Mouse (Mus musculus): ENCODE measurements around the gene Cyp2c23. TPM values are rescaled to one million over a fixed set of nuclear protein-coding genes. Genes with fewer than 3 reads are reported as not detected.

The Cyp2c23 gene
- polyA plus RNA-seq (2014; fragmentation: Illumina TruSeq; extraction: RNeasy Lipid Tissue Mini Kit (QIAGEN cat#74804); ENCODE audit: low replicate concordance): 4.3 TPM

DNA sequence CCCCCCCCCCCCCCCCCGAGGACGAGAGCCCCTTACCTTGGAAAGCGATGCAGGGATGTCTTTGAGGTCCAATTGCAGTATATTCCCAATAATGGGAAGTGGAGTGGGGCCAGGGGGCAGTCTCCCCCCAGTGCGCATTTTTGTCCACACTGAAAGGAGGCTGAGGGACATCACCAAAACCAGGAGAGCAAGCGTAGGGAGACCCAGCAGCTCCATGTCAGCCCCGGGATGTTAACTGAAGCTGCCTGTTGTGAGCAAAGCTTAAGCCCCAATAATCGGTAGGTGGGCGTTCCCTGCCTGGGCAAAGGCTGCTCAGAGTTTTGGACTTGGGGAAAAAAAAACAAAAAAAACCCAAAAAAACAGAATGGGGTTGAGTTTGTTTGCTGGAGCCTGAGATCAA, at the start of gene Cyp2c23:
TSS of gene Cyp2c23 (minus strand) at position 237 of the 400 bp plus-strand sequence.

DNA sequence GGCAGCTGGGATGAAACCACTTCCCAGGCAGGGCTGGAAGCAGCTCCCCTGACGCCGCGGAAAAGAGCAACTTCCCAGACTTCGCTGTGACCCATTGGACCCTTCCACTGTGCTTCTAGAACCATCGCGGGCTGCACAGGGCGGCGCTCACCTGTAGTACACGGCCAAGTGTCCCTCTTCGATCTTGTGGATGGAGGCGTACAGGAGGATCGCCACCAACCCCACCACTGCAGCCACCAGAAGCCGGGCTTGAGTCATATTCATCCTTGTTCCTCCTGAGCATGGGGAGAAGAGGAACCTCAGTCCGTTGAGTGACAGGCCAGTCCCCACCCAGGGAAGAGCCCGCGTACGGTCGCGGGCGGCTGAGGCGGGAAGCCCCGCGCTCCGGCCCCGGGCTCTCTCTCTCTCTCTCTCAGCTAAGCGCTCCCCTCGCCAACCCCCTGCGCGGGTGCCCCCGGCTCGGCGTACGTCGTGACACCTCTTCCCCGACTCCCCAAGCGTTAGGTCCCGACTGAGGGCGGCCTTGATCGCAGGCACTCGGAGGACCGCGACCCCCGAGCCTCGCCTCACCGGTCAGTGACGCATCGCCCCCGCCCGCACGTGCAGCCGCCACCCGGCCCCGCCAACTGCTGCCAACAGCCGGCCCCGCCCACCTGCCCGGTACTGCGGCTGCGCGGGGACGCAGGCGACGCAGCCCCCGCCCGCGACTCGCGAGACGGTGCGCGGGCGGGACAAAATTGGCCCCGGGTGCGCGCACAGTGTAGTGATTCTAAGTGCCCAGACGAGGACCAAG, 40.3 kb upstream of the Cyp2c23 start, which contains the start of gene Erlin1:
TSS of gene Erlin1 (minus strand) at position 665 of the 793 bp plus-strand sequence.

DNA sequence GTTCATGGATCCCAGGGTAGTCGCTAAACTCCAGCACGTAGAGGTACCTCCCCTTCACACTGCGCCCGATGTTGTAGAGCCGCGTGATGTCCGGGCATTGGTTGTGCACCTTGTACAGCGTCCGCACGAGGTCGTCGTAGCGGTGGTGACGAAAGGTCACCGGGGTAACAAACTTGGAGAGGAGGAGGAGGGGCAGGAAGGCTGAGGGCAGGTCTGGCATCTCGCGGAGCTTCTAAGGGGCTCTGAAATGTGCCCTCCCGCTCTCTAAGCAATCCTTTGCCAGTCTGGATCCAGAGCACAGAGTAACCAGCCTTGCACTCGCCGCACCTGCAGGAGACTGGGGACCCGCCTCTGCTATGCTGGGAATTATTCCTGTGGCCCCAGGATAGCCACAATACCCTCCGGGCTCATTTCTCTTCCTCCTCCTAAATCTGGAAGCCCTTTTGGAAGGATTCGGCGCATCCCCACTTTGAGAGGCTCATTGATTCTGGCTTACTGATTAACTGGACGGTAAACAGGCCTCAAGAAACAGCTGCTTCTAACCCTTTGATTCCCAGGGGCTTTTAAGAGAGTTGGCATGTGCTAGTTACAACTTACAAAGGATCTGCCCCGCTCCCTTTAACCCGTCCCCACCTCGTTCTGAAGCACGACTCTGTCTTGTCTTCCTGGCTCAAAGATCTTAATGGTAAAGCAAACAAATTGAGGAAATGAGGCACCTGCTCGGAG, 42.8 kb downstream of the Cyp2c23 start, which contains the start of gene Cpn1:
TSS of gene Cpn1 (minus strand) at position 488 of the 726 bp plus-strand sequence.

Other genes with a start within 250 kb of the Cyp2c23 start
- 982 TPM for gene Abcc2, start 247.0 kb downstream of the Cyp2c23 start, polyA plus RNA-seq (2014; fragmentation: Illumina TruSeq; extraction: RNeasy Lipid Tissue Mini Kit (QIAGEN cat#74804); ENCODE audit: low replicate concordance)
- gene Dnmbp, start 89.0 kb downstream of the Cyp2c23 start, polyA plus RNA-seq (2014; fragmentation: Illumina TruSeq; extraction: RNeasy Lipid Tissue Mini Kit (QIAGEN cat#74804); ENCODE audit: low replicate concordance): 14.3 TPM
- gene Cpn1, start 42.7 kb downstream of the Cyp2c23 start, polyA plus RNA-seq (2014; fragmentation: Illumina TruSeq; extraction: RNeasy Lipid Tissue Mini Kit (QIAGEN cat#74804); ENCODE audit: low replicate concordance): not detected
- 127 TPM for gene Erlin1, start 40.6 kb upstream of the Cyp2c23 start, polyA plus RNA-seq (2014; fragmentation: Illumina TruSeq; extraction: RNeasy Lipid Tissue Mini Kit (QIAGEN cat#74804); ENCODE audit: low replicate concordance)
- 361 TPM for gene Chuk, start 78.3 kb upstream of the Cyp2c23 start, polyA plus RNA-seq (2014; fragmentation: Illumina TruSeq; extraction: RNeasy Lipid Tissue Mini Kit (QIAGEN cat#74804); ENCODE audit: low replicate concordance)
- gene Cwf19l1, start 106.7 kb upstream of the Cyp2c23 start, polyA plus RNA-seq (2014; fragmentation: Illumina TruSeq; extraction: RNeasy Lipid Tissue Mini Kit (QIAGEN cat#74804); ENCODE audit: low replicate concordance): 6.6 TPM
- 53.9 TPM for gene Bloc1s2, start 117.2 kb upstream of the Cyp2c23 start, polyA plus RNA-seq (2014; fragmentation: Illumina TruSeq; extraction: RNeasy Lipid Tissue Mini Kit (QIAGEN cat#74804); ENCODE audit: low replicate concordance)
- not detected for gene Pkd2l1, start 163.2 kb upstream of the Cyp2c23 start, polyA plus RNA-seq (2014; fragmentation: Illumina TruSeq; extraction: RNeasy Lipid Tissue Mini Kit (QIAGEN cat#74804); ENCODE audit: low replicate concordance)
- gene Scd3, start 174.1 kb upstream of the Cyp2c23 start, polyA plus RNA-seq (2014; fragmentation: Illumina TruSeq; extraction: RNeasy Lipid Tissue Mini Kit (QIAGEN cat#74804); ENCODE audit: low replicate concordance): not detected

Measured in small intestine, adult 10 weeks (tissue).